Mouse (Mus musculus) E14TG2a.4 (cell line): ENCODE measurements around the gene Ldlrap1.

ENCODE experiments used
- CTCF ChIP-seq: conservative IDR thresholded peaks from 2 replicates; pipeline ENCODE4 v1.5.1; 2014; ENCODE audit warnings: low read length
- NANOG ChIP-seq: IDR thresholded peaks from 2 replicates; pipeline ENCODE4 v1.6.1; 2014; ENCODE audit warnings: borderline replicate concordance, low read length, mixed read lengths
- POU5F1 ChIP-seq: IDR thresholded peaks from 2 replicates; pipeline ENCODE4 v1.6.1; 2014; ENCODE audit warnings: low read length, borderline replicate concordance

DNA sequence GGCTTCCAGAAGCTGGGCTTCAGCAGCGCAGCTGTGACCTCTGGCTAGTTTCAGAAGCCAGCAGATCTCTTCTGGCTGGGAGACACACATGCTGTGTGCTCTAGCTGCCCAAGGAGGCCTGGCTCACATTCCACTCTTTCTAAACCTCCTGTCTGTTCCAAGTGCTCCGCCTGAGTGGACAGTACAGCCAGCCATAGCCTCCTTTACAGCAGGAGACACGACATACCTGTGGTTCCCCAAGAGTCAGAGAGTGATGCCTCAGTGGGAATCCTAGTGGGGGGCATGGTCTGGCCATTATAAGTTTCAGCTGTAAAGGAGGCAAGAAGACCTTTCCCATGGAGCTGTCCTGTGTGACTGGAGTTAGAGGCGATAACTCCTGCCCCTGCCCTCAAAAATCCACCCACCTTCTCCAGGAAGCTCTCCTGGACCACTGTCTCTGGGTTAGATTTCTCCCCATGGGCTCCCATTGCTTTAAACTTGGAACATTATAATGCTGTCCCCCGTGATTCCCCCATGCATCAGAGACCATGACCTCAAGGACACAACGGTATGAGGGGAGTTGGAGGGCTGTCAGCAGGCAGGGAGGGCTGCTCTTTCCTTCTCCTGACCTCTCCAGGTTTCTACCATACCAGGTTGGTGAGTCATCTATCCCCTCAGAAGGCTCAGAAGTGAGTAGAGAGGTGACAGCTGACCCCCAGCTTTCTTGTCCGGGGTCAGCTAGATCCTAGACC lies 1.4 kb upstream of the Ldlrap1 start:
- TF ChIP-seq CTCF, result no peak
- no peak for TF ChIP-seq POU5F1
- TF ChIP-seq NANOG, result no peak
